Mouse (Mus musculus) intestine, embryonic 14.5 days (tissue): ENCODE data around the gene Uba3. TPM values are rescaled to one million over a fixed set of nuclear protein-coding genes. Genes with fewer than 3 reads are reported as not detected.

Source experiments
- ATAC-seq: fragments of 200-750 bp; cut with Nextera tagmentation; replicated peaks from 2 replicates; pipeline ENCODE4 v1.8.0; 2017; ENCODE audit warnings: low read depth, moderate number of reproducible peaks, moderate TSS enrichment, moderate library complexity; ENCODE audit not compliant: low FRiP score, low TSS enrichment
- DNase-seq: peaks from one replicate; pipeline ENCODE4 v3.0.0-alpha.2; 2018; ENCODE audit warnings: low spot score
- H3K27ac ChIP-seq: fragments of 300-500 bp; sonication (generic); 2 replicates; pipeline ENCODE4 v1.5.1; 2014; ENCODE audit warnings: low read depth, mild to moderate bottlenecking, control low read depth
- H3K27me3 ChIP-seq: fragments of 300-500 bp; sonication (generic); replicated peaks from 2 replicates; pipeline ENCODE4 v1.6.1; 2014; ENCODE audit warnings: low read length, control low read depth; ENCODE audit not compliant: control insufficient read depth, insufficient read depth
- H3K36me3 ChIP-seq: fragments of 300-500 bp; sonication (generic); 2 replicates; pipeline ENCODE4 v1.6.1; 2014; ENCODE audit warnings: low read length, control low read depth; ENCODE audit not compliant: control insufficient read depth, insufficient read depth
- H3K4me1 ChIP-seq: fragments of 300-500 bp; sonication (generic); replicated peaks from 2 replicates; pipeline ENCODE4 v1.6.1; 2014; ENCODE audit warnings: low read length, control low read depth, mixed read lengths; ENCODE audit not compliant: control insufficient read depth, insufficient read depth
- H3K4me2 ChIP-seq: fragments of 300-500 bp; sonication (generic); 2 replicates; pipeline ENCODE4 v1.6.1; 2014; ENCODE audit warnings: low read length
- H3K4me3 ChIP-seq: fragments of 300-500 bp; sonication (generic); 2 replicates; pipeline ENCODE4 v1.5.1; 2014; ENCODE audit warnings: low read depth, low read length, control low read depth, mixed read lengths
- H3K9ac ChIP-seq: fragments of 300-500 bp; sonication (generic); 2 replicates; pipeline ENCODE4 v1.6.1; 2014; ENCODE audit warnings: mild to moderate bottlenecking, low read length
- H3K9me3 ChIP-seq: fragments of 300-500 bp; sonication (generic); 2 replicates; pipeline ENCODE4 v1.6.1; 2016; ENCODE audit warnings: low read length, control low read depth; ENCODE audit not compliant: control insufficient read depth
- WGBS: fragments of 180-500 bp; shearing (Covaris S2); extraction: QIAGEN DNeasy Blood & Tissue Kit; methylation state at CpG from one replicate; pipeline ENCODE4 v1.1.7; 2014; 5-methylcytosine and 5-hydroxymethylcytosine counted together
- polyA plus RNA-seq: library from polyadenylated mRNA; unstranded; fragments of >200 nt; fragmentation: Nextera tagmentation; extraction: Ambion mirVana; gene quantifications from 2 replicates; pipeline ENCODE4 v1.2.1, GENCODE M21; 2014

Uba3 gene
- polyA plus RNA-seq, 1 experiment from 2014 or later, result 64.8 TPM

GRCm38 (mm10) chr6:97234911-97235668 is 29.6 kb upstream of the Uba3 start:
- no peak overlapping the region for H3K9ac ChIP-seq
- H3K27ac ChIP-seq, result no peak overlapping the region
- H3K4me2 ChIP-seq, result no peak overlapping the region
- H3K4me1 ChIP-seq, result no peaks in the 10 kb centered on the region
- no peaks in the 10 kb centered on the region for H3K9me3 ChIP-seq
- H3K36me3 ChIP-seq, result peaks cover 25% of the 10 kb centered on the region
- no peak overlapping the region for H3K4me3 ChIP-seq
- 79% methylated on average over 7 of the region's 7 CpGs for WGBS
- no peaks in the 10 kb centered on the region for H3K27me3 ChIP-seq
- ATAC-seq (no peak), DNase-seq (no peak)

- ATAC-seq (no peak), DNase-seq (no peak)
- H3K9ac ChIP-seq, result no peak overlapping the region
- no peak overlapping the region for H3K4me2 ChIP-seq
- H3K27ac ChIP-seq, result no peak overlapping the region
- peaks cover 1% of the 10 kb centered on the region; the same call in 1 of the 2 replicates for H3K4me1 ChIP-seq
- H3K9me3 ChIP-seq, result no peaks in the 10 kb centered on the region
- H3K27me3 ChIP-seq, result no peaks in the 10 kb centered on the region
- 96% methylated on average over 9 of the region's 9 CpGs for WGBS
- H3K4me3 ChIP-seq, result no peak overlapping the region
- peaks cover 21% of the 10 kb centered on the region for H3K36me3 ChIP-seq
Measured at GRCm38 (mm10) chr6:97227067-97227847, 21.8 kb upstream of the Uba3 start.

DNA sequence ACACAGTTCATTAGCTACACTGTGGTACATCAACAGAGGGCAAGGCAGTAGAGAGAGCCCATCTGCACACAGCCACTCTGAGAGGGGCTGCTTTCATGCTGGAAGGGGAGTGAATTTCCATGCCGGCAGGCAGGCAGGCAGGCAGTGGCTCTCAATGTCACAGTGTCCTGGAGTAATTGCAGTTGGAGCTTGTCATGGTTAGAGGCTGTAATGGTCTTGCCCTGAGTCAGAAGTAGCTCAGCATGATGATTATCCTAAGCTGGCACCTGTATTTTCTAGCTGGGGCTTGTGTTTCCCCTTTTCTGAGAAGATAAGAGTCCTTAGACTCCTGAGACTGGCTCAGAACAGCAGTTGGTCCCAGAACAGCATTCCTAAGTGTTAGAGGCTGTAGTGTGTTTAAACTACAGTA is 20.6 kb upstream of the Uba3 start:
- Histone ChIP-seq H3K9ac (no peak overlapping the region), H3K27ac (no peak overlapping the region), H3K4me2 (no peak overlapping the region), H3K4me1 (peaks cover 6% of the 10 kb centered on the region; the same call in 1 of the 2 replicates), H3K27me3 (no peaks in the 10 kb centered on the region), H3K4me3 (no peak overlapping the region), H3K9me3 (no peaks in the 10 kb centered on the region), H3K36me3 (peaks cover 16% of the 10 kb centered on the region)
- ATAC-seq, result no peak
- no peak for DNase-seq
- 43% methylated on average over 1 of the region's 1 CpGs for WGBS

GRCm38 (mm10) chr6:97224505-97224904 is 19.1 kb upstream of the Uba3 start:
- no peaks in the 10 kb centered on the region for H3K27me3 ChIP-seq
- H3K4me3 ChIP-seq, result no peak overlapping the region
- WGBS, result 96% methylated on average over 8 of the region's 8 CpGs
- DNase-seq (no peak), ATAC-seq (no peak)
- no peaks in the 10 kb centered on the region for H3K9me3 ChIP-seq
- peaks cover 6% of the 10 kb centered on the region; the same call in 1 of the 2 replicates for H3K4me1 ChIP-seq
- H3K36me3 ChIP-seq, result peaks cover 1% of the 10 kb centered on the region; the same call in 1 of the 2 replicates
- no peak overlapping the region for H3K4me2 ChIP-seq
- H3K27ac ChIP-seq, result no peak overlapping the region
- H3K9ac ChIP-seq, result no peak overlapping the region

DNA sequence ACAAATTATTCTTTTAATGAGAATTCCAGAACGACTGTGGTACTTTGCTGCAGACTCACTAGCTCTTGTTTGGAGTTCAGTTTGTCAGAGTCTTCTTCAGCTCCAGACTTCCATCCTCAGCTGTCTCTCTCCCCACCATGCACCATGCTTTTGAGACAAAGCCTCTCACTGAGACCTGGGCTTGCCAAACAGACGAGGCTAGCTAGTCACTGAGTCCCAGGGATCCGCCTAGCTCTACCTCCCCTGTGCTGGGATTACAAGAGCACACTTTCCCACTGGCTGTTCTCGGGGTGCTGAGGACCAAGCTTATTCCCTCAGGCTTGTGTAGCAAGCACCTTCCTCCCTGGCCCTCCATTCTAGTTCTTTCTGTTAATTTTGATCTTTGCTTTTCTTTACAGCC is 18.1 kb upstream of the Uba3 start:
- DNase-seq (no peak), ATAC-seq (no peak)
- H3K4me3 ChIP-seq, result no peak overlapping the region

GRCm38 (mm10) chr6:97222931-97223467 is 17.6 kb upstream of the Uba3 start:
- H3K27ac ChIP-seq, result no peak overlapping the region

More for the DNA sequence above, 18.1 kb upstream of the Uba3 start:
- Histone ChIP-seq H3K4me1 (peaks cover 6% of the 10 kb centered on the region; the same call in 1 of the 2 replicates), H3K9me3 (no peaks in the 10 kb centered on the region), H3K27me3 (no peaks in the 10 kb centered on the region), H3K9ac (no peak overlapping the region), H3K27ac (no peak overlapping the region), H3K36me3 (no peaks in the 10 kb centered on the region; the same call in 1 of the 2 replicates), H3K4me2 (no peak overlapping the region)
- WGBS, result 80% methylated on average over 4 of the region's 4 CpGs

GRCm38 (mm10) chr6:97222321-97222720 is 16.9 kb upstream of the Uba3 start:
- Histone ChIP-seq H3K9ac (no peak overlapping the region), H3K9me3 (no peaks in the 10 kb centered on the region), H3K27me3 (no peaks in the 10 kb centered on the region), H3K36me3 (no peaks in the 10 kb centered on the region; the same call in 1 of the 2 replicates), H3K4me2 (no peak overlapping the region), H3K27ac (no peak overlapping the region), H3K4me1 (peaks cover 6% of the 10 kb centered on the region; the same call in 1 of the 2 replicates), H3K4me3 (no peak overlapping the region)
- no peak for ATAC-seq
- no peak for DNase-seq
- 63% methylated on average over 6 of the region's 6 CpGs for WGBS

More at GRCm38 (mm10) chr6:97222931-97223467, 17.6 kb upstream of the Uba3 start:
- no peaks in the 10 kb centered on the region for H3K9me3 ChIP-seq
- no peak overlapping the region for H3K4me3 ChIP-seq
- H3K4me2 ChIP-seq, result no peak overlapping the region
- no peaks in the 10 kb centered on the region; the same call in 1 of the 2 replicates for H3K36me3 ChIP-seq
- ATAC-seq, result no peak
- peaks cover 6% of the 10 kb centered on the region; the same call in 1 of the 2 replicates for H3K4me1 ChIP-seq
- no peak overlapping the region for H3K9ac ChIP-seq
- no peak for DNase-seq
- no peaks in the 10 kb centered on the region for H3K27me3 ChIP-seq
- WGBS, result 47% methylated on average over 5 of the region's 5 CpGs

- no peak overlapping the region for H3K4me3 ChIP-seq
- no peak overlapping the region for H3K4me2 ChIP-seq
- DNase-seq, result no peak
- 65% methylated on average over 15 of the region's 15 CpGs for WGBS
- no peaks in the 10 kb centered on the region; the same call in 1 of the 2 replicates for H3K36me3 ChIP-seq
- H3K27ac ChIP-seq, result no peak overlapping the region
- H3K9ac ChIP-seq, result no peak overlapping the region
- H3K9me3 ChIP-seq, result no peaks in the 10 kb centered on the region
- H3K27me3 ChIP-seq, result no peaks in the 10 kb centered on the region
- H3K4me1 ChIP-seq, result peaks cover 6% of the 10 kb centered on the region; the same call in 1 of the 2 replicates
- no peak for ATAC-seq
Measured at GRCm38 (mm10) chr6:97221205-97222025, 16.0 kb upstream of the Uba3 start.
